Mouse (Mus musculus): Measurements from ENCODE around the gene Mast3. TPM values are rescaled to one million over a fixed set of nuclear protein-coding genes. Genes with fewer than 3 reads are reported as not detected.

Gene Mast3
- polyA plus RNA-seq, 1 experiment: 370 TPM

GRCm38 (mm10) chr8:70750128-70750680 is 54.6 kb downstream of the Mast3 start:
- Histone ChIP-seq H3K9me3 (no peaks in the 10 kb centered on the region), H3K27me3 (replicated peaks) (peaks cover 53% of the 10 kb centered on the region), H3K4me1 (peaks cover 38% of the 10 kb centered on the region), H3K36me3 (replicated peaks; ENCODE audit: low read length) (no peaks in the 10 kb centered on the region), H3K4me3 (replicated peaks) (no peak overlapping the region)
- TF ChIP-seq FLI1 (IDR thresholded peaks at IDR 0.05; ENCODE audit: low read length) (no peak), GATA1 (IDR thresholded peaks at IDR 0.05; ENCODE audit: borderline replicate concordance, low read length) (no peak)

- no peak overlapping the region for H3K4me3 ChIP-seq (replicated peaks)
- TF ChIP-seq FLI1 (IDR thresholded peaks at IDR 0.05; ENCODE audit: low read length): no peak
- no peak for TF ChIP-seq GATA1 (IDR thresholded peaks at IDR 0.05; ENCODE audit: borderline replicate concordance, low read length)
- H3K9me3 ChIP-seq: no peaks in the 10 kb centered on the region
- H3K4me1 ChIP-seq: peaks cover 41% of the 10 kb centered on the region
- peaks cover 62% of the 10 kb centered on the region for H3K27me3 ChIP-seq (replicated peaks)
- H3K36me3 ChIP-seq (replicated peaks; ENCODE audit: low read length): no peaks in the 10 kb centered on the region
Observed at GRCm38 (mm10) chr8:70749097-70749674, 55.7 kb downstream of the Mast3 start.

GRCm38 (mm10) chr8:70748246-70749096 is 56.4 kb downstream of the Mast3 start:
- Histone ChIP-seq H3K4me1 (peaks cover 41% of the 10 kb centered on the region), H3K27me3 (replicated peaks) (peaks cover 70% of the 10 kb centered on the region), H3K36me3 (replicated peaks; ENCODE audit: low read length) (no peaks in the 10 kb centered on the region), H3K4me3 (replicated peaks) (no peak overlapping the region), H3K9me3 (no peaks in the 10 kb centered on the region)
- TF ChIP-seq GATA1 (IDR thresholded peaks at IDR 0.05; ENCODE audit: borderline replicate concordance, low read length): no peak
- no peak for TF ChIP-seq FLI1 (IDR thresholded peaks at IDR 0.05; ENCODE audit: low read length)

GRCm38 (mm10) chr8:70747211-70747890 is 57.5 kb downstream of the Mast3 start:
- Histone ChIP-seq H3K36me3 (replicated peaks; ENCODE audit: low read length) (no peaks in the 10 kb centered on the region), H3K27me3 (replicated peaks) (peaks cover 81% of the 10 kb centered on the region), H3K9me3 (no peaks in the 10 kb centered on the region), H3K4me1 (peaks cover 36% of the 10 kb centered on the region), H3K4me3 (replicated peaks) (no peak overlapping the region)
- no peak for TF ChIP-seq GATA1 (IDR thresholded peaks at IDR 0.05; ENCODE audit: borderline replicate concordance, low read length)
- TF ChIP-seq FLI1 (IDR thresholded peaks at IDR 0.05; ENCODE audit: low read length): no peak

GRCm38 (mm10) chr8:70746676-70747075 is 58.2 kb downstream of the Mast3 start:
- H3K27me3 ChIP-seq (replicated peaks): peaks cover 88% of the 10 kb centered on the region
- H3K36me3 ChIP-seq (replicated peaks; ENCODE audit: low read length): no peaks in the 10 kb centered on the region
- peak overlapping the region; percentile 42 for H3K4me3 ChIP-seq (replicated peaks)
- no peak for TF ChIP-seq GATA1 (IDR thresholded peaks at IDR 0.05; ENCODE audit: borderline replicate concordance, low read length)
- TF ChIP-seq FLI1 (IDR thresholded peaks at IDR 0.05; ENCODE audit: low read length): no peak
- no peaks in the 10 kb centered on the region for H3K9me3 ChIP-seq
- peaks cover 29% of the 10 kb centered on the region for H3K4me1 ChIP-seq

GRCm38 (mm10) chr8:70745691-70746220 is 59.1 kb downstream of the Mast3 start:
- H3K9me3 ChIP-seq: no peaks in the 10 kb centered on the region
- H3K36me3 ChIP-seq (replicated peaks; ENCODE audit: low read length): no peaks in the 10 kb centered on the region
- peaks cover 29% of the 10 kb centered on the region for H3K4me1 ChIP-seq
- H3K4me3 ChIP-seq (replicated peaks): no peak overlapping the region
- TF ChIP-seq GATA1 (IDR thresholded peaks at IDR 0.05; ENCODE audit: borderline replicate concordance, low read length) (no peak), FLI1 (IDR thresholded peaks at IDR 0.05; ENCODE audit: low read length) (no peak)
- peaks cover 97% of the 10 kb centered on the region for H3K27me3 ChIP-seq (replicated peaks)

GRCm38 (mm10) chr8:70744806-70745205 is 60.0 kb downstream of the Mast3 start:
- Histone ChIP-seq H3K4me1 (peaks cover 29% of the 10 kb centered on the region), H3K9me3 (no peaks in the 10 kb centered on the region), H3K4me3 (replicated peaks) (no peak overlapping the region), H3K36me3 (replicated peaks; ENCODE audit: low read length) (no peaks in the 10 kb centered on the region), H3K27me3 (replicated peaks) (peaks cover 97% of the 10 kb centered on the region)
- TF ChIP-seq FLI1 (IDR thresholded peaks at IDR 0.05; ENCODE audit: low read length) (no peak), GATA1 (IDR thresholded peaks at IDR 0.05; ENCODE audit: borderline replicate concordance, low read length) (no peak)

GRCm38 (mm10) chr8:70743656-70744590 is 60.9 kb downstream of the Mast3 start:
- no peaks in the 10 kb centered on the region for H3K9me3 ChIP-seq
- TF ChIP-seq FLI1 (IDR thresholded peaks at IDR 0.05; ENCODE audit: low read length): no peak
- no peak for TF ChIP-seq GATA1 (IDR thresholded peaks at IDR 0.05; ENCODE audit: borderline replicate concordance, low read length)
- peaks cover 29% of the 10 kb centered on the region for H3K4me1 ChIP-seq
- H3K27me3 ChIP-seq (replicated peaks): peaks cover 89% of the 10 kb centered on the region
- peak overlapping the region; percentile 87 for H3K4me3 ChIP-seq (replicated peaks)
- no peaks in the 10 kb centered on the region for H3K36me3 ChIP-seq (replicated peaks; ENCODE audit: low read length)

All from megakaryocyte, embryonic 14.5 days (primary cell).